Mouse (Mus musculus): ENCODE measurements at regions not wholly inside any gene's neighbourhood (a gene's known extent, or its start where the extent isn't known, plus 50 kb on each side); places are given as distances from the start of the nearest gene placed in this dataset.

DNA sequence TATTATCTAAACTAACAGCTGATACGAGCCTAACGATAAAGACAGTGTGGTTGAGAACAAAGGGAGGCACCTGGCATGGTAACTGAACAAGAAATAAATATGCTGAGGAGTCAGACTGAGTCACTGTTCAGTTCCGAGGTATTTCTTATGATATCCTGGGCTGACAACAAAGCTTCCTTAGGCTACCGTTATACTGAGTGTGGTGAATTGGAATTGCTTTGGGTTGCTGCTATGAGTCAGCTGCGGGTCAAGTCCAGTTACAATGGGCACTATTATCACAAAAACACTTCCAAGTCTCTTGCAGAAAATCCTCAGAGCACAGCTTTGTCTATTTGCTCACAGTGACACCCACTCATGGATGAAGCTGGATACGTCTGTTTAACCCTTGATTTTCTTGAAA lies 199.5 kb upstream of the Tenm3 start:
- intact Hi-C loops (cut with DNase I): no loop called here
- no peak for DNase-seq

GRCm38 (mm10) chr8:49035970-49036700 lies 192.4 kb upstream of the Tenm3 start:
- DNase-seq: no peak
- intact Hi-C loops (cut with DNase I): no loop called here

DNA sequence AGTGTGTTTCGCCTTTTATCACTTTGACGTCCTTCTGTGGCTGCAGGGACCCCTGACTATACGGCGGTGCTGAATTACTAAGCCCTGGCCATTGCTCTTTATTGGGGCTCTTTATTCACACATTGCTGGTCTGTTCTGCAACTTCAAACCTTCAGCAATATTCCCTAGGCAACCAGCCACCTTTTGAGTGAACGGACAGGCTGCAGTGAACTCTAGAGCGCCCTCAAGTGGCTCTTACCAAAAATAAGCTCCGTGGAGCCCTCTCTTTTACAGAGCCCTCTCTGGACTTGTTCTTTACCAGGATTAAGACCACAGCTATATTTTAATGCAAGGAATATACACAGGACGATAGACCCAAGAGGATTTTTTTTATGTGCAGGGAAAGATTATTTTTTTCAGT lies 191.8 kb upstream of the Tenm3 start:
- intact Hi-C loops (cut with DNase I): no loop called here
- DNase-seq: peak; percentile 8

- intact Hi-C loops (cut with DNase I): no loop called here
- DNase-seq: no peak
Observed at GRCm38 (mm10) chr8:49030255-49030654, 186.5 kb upstream of the Tenm3 start.

- intact Hi-C loops (cut with DNase I): no loop called here
- DNase-seq: no peak
Observed at GRCm38 (mm10) chr8:49017741-49018140, 174.0 kb upstream of the Tenm3 start.

DNA sequence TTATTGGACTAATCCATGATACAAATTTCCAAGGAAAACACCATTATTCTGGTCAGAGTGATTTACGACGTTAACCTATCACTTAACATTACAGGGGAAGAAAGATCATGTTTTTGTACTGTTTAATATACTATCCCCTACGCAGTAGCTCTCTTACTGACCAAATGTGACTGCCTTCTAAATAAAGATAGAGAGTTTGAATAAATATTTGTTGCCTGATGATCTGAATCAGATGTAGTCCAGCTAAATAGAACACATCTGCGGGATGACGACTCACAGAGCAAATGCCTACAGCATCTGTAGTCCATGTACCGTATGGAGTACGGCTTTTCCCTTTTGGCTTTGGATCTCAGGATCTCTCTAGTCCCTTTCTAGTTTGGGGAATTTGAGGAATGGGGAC lies 171.9 kb upstream of the Tenm3 start:
- intact Hi-C loops (cut with DNase I): no loop called here
- DNase-seq: no peak

DNA sequence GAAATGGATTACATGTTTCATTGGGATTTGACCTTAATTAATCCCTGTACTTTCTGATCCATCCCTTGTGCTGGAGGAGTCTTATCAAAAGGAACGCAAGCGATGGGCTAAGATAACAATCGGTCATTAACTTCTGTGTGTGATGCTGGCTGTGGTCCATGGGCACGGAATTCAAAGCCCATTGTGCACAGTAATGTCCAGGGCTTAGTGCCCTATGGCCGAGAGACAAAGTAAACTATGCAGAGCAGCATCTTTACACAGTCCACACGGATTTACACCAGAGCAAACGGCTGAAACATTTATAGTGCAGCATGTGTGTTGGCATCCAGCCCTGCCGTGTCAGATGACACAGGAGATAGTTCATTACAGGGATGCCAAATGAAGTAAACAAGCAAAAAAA lies 171.4 kb upstream of the Tenm3 start:
- peak; percentile 8 for DNase-seq
- intact Hi-C loops (cut with DNase I): no loop called here

DNA sequence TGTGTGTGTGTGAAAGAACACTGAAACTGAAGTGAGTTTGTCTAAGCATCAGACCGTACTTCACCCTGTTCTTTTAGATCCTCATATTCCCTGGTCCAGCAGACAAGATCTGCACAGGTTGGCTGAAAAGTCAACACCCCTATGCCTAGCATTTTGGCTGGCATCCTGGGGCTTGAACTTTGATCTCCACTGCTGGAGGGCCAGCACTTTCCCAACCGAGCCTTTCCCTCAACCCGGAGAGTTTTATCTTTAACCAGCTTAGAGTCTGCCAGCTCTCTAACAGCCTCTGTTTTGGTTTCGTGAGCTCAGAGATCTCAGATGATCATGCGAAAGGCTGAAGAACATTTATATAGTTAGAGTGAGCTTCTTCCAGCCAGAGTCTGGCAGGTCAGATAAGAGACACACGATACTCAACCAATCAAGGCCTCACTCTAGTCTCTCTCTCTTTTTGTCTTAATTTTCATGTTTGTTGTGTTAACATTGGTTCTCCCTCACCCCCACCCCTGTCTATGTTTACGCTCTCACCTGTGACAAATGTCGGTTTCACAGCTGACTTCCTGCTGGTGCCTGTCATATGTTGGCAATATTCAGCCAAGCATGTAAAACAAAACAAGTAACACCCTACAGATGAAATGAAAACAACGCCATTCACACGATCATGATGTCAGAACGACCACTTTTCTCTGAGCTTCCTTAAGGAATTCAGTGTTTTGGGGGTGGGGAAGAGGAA lies 162.7 kb upstream of the Tenm3 start:
- intact Hi-C loops (cut with DNase I): no loop called here
- DNase-seq: no peak

GRCm38 (mm10) chr8:48981667-48982066 lies 137.9 kb upstream of the Tenm3 start:
- intact Hi-C loops (cut with DNase I): no loop called here
- no peak for DNase-seq

DNA sequence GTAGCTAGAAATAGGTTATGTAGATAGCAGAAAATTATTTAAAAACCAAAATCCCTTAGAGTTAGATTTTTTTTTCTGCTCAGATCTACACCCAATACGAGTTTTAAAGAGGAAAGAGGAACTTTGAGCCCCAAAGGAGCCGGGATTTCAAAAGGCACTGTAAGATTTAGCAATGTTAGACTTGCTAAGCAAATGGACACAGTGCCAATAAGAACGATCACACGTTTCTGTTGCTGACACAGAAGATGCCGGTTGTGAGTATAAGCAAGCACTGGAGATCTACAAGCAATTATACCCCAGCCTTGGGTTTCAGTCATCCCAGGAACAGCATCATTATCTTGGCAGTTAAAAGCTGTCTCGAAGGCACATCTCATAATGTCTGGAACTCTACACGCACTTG lies 137.0 kb upstream of the Tenm3 start:
- intact Hi-C loops (cut with DNase I): no loop called here
- no peak for DNase-seq

- intact Hi-C loops (cut with DNase I): no loop called here
- DNase-seq: no peak
Observed at GRCm38 (mm10) chr8:48970655-48971054, 126.9 kb upstream of the Tenm3 start.

- DNase-seq: no peak
- intact Hi-C loops (cut with DNase I): no loop called here
Observed at GRCm38 (mm10) chr8:48964929-48965328, 121.2 kb upstream of the Tenm3 start.

DNA sequence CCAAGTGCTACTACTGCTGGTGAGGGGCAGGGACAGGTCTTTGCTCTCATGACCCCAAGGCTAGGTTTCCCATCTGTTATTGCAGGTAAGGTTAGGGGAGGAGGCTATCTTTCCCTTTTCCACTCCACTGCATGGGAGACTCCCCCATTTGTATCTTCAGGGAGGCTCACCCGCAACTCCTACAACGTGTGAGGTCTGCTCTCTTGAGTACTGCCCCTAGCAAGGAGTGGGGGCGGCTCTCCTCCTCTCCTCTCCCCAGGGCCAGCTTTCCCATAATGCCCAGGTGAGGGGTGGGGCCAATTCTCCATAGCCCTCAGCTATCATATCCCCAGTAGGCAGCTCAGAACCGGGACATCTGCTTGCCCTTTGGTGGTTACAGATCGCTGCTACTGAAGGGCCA lies 113.9 kb upstream of the Tenm3 start:
- DNase-seq: no peak
- intact Hi-C loops (cut with DNase I): no loop called here

DNA sequence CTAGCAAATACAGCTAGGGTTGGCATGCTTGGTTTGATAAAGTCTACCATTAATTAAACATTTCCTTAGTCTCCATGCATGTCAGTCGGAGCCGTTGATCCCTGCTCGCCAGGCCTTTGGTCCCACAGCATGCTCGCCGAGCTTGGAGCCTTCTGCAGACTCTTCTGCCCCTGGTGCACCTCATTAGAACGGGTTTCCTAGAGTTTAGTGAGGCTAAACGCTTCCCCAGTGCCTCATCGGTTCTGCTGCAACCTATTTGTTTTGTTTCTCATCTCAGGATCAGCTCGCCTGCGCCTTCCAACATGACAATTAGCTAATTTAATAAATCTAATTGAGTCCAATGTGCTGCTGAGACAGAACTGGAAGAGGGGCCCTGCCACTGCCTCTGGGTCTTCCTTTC lies 107.7 kb upstream of the Tenm3 start:
- intact Hi-C loops (cut with DNase I): no loop called here
- DNase-seq: no peak

- intact Hi-C loops (cut with DNase I): no loop called here
- no peak for DNase-seq
Observed at GRCm38 (mm10) chr8:48944177-48944576, 100.4 kb upstream of the Tenm3 start.

GRCm38 (mm10) chr8:48937144-48937543 lies 93.4 kb upstream of the Tenm3 start:
- intact Hi-C loops (cut with DNase I): no loop called here
- DNase-seq: no peak

DNA sequence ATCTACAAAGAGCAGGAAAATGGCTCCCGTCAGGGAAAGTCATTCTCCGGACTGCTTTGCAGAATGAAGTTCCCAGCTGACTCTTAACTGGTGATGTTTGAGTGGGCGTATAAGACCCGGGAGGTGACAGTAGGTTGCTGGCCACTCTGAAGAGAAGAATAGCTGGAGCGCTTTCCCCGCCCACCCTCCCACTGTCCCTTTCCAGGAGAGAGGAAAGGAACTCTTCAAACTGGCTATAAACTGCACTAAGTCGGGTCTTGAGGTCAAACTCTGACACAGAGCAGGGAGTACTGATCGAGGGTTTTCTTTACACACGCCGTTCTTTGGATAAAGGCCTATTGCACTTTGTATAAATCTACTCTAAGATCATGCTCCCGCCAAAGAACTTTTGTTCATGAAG lies 83.4 kb upstream of the Tenm3 start:
- intact Hi-C loops (cut with DNase I): no loop called here
- no peak for DNase-seq

DNA sequence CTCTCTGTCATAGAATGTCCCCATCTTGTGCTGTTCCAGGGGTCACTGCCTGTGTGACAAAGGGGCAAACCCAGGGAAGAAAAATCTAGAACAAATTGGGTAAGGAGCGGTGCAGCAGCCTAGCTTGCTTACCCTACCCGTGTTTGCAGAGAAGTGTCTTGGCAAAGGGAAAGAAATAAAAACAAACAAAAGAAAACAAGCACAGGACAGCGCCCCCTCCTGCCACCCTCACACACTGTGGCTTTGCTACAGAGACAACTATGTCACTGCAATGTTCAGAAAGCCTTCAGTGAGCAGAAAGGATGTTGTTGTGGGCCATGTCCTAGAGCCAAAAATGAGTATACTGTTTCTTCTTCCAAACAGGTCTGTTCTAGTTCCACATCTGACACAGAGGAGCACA lies 71.5 kb upstream of the Tenm3 start:
- intact Hi-C loops (cut with DNase I): no loop called here
- no peak for DNase-seq

- no peak for DNase-seq
- intact Hi-C loops (cut with DNase I): no loop called here
Observed at GRCm38 (mm10) chr8:48912842-48913241, 69.1 kb upstream of the Tenm3 start.

GRCm38 (mm10) chr8:48901668-48902406 lies 58.1 kb upstream of the Tenm3 start:
- DNase-seq: no peak
- intact Hi-C loops (cut with DNase I): no loop called here

DNA sequence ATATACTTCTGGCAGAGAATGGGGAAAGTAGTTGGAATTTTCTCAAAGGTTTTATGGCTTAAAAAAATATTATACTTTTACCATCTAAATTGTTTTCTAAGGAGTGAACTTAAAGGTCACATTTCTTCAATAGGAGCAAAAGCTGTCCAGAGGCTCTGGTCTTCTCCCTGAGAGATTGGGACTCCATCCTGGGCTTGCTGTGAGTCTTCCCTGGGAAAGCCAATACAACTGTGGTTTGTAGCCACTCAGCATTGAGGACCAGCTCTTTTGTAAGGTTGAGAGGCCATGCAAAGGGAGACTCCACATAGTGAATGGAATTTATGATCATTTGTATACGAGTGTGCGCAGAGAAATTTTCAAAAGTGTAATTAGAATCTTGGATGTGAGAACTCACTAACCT lies 52.9 kb upstream of the Tenm3 start:
- intact Hi-C loops (cut with DNase I): no loop called here
- no peak for DNase-seq

GRCm38 (mm10) chr8:48896251-48896650 lies 52.5 kb upstream of the Tenm3 start:
- intact Hi-C loops (cut with DNase I): no loop called here
- no peak for DNase-seq
